Mouse (Mus musculus) fat pad, adult 2 months (tissue): ENCODE measurements around the gene Akap13.
"Not testable (repeated sequence)": the region's sequence is repeated elsewhere in the genome, so short reads cannot be mapped to it uniquely, and the experiment has no call there.

ENCODE experiments used
- DNase-seq: peaks from one replicate; pipeline ENCODE4 v3.0.0-alpha.2; 2011; ENCODE audit warnings: low read depth, low spot score; ENCODE audit errors: extremely low read depth

Gene Akap13

GRCm38 (mm10) chr7:75788069-75788800 is 332.9 kb downstream of the Akap13 start:
- DNase-seq = not testable (repeated sequence)

GRCm38 (mm10) chr7:75788801-75789135 is 333.4 kb downstream of the Akap13 start:
- DNase-seq = not testable (repeated sequence)

- DNase-seq = no peak
Observed at GRCm38 (mm10) chr7:75789746-75790145, 334.4 kb downstream of the Akap13 start.

- not testable (repeated sequence) for DNase-seq
Observed at GRCm38 (mm10) chr7:75791092-75791837, 335.9 kb downstream of the Akap13 start.

GRCm38 (mm10) chr7:75793091-75793490 is 337.8 kb downstream of the Akap13 start:
- DNase-seq = no peak

GRCm38 (mm10) chr7:75793654-75794335 is 338.5 kb downstream of the Akap13 start:
- no peak for DNase-seq

GRCm38 (mm10) chr7:75795106-75795505 is 339.8 kb downstream of the Akap13 start:
- DNase-seq = no peak

GRCm38 (mm10) chr7:75796474-75796873 is 341.1 kb downstream of the Akap13 start:
- DNase-seq = no peak

- DNase-seq = no peak
Observed at GRCm38 (mm10) chr7:75800530-75800929, 345.2 kb downstream of the Akap13 start.

GRCm38 (mm10) chr7:75801022-75801421 is 345.7 kb downstream of the Akap13 start:
- DNase-seq = no peak

- DNase-seq = no peak
Observed at GRCm38 (mm10) chr7:75801621-75802358, 346.5 kb downstream of the Akap13 start.

GRCm38 (mm10) chr7:75802887-75803286 is 347.6 kb downstream of the Akap13 start:
- no peak for DNase-seq
